Mouse (Mus musculus): ENCODE measurements at regions not wholly inside any gene's neighbourhood (a gene's known extent, or its start where the extent isn't known, plus 50 kb on each side); places are given as distances from the start of the nearest gene placed in this dataset.
A peak's percentile ranks its signal among the peaks of the same experiment; 100 is the strongest.

DNA sequence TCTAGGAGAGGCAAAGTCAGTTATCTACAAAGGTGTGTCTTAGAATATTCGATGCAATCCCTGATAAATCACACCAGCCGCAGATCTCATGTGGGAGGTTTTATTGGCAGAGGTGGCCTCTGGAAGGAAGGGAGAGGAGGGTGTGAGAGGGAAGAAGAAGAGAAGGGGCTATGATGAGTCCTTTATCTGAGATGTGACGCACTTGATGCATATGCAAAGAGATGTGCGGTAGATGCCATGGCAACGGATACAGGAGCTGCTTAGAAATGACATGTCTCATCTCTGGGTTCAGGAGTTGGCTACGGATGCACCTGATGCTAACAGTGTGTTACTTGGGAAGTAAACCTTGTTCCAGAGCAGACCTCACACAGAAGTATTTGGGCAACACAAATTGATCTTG, 718.6 kb upstream of the Gm21961 start:
- no peak for DNase-seq (ENCODE audit: low read depth, low spot score)

DNA sequence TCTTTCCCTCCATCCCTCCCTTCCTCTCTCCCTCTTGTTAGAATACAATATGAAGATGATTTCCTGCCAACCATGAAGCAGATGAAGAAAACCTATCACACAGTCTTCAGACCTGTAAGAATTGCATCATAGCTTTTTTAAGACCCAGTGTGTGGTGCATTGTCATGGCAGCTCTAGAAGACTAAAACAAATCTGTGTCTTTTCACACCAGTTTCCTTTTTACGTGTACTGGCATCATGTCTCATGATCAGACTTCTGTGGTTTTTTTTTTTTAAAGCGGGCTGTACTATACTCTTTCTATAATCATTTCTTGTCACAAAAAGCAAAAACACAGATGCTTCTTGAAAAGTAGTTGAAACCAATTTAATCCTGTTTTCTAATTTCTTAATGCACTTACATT, 716.6 kb upstream of the Gm21961 start:
- no peak for DNase-seq (ENCODE audit: low read depth, low spot score)

DNA sequence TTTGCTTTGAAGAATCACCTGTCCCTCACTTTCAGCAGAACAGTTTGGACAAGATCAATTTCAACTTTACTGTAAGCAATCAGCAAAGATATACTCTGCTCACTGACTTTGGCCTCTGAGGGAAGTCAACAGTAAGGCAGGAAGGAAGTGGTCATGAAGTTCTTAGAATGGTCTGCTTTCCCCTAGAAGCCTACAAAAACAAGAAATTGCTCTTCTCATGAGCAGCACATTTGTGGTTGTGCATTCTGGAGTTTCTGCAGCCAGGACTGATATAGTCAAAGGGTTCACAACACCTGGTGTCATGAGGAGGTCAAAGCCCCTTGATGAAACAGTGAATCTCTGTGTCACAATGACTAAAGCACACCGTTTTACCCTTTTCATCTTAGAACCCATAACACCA, 712.4 kb upstream of the Gm21961 start:
- DNase-seq (ENCODE audit: low read depth, low spot score): no peak

DNA sequence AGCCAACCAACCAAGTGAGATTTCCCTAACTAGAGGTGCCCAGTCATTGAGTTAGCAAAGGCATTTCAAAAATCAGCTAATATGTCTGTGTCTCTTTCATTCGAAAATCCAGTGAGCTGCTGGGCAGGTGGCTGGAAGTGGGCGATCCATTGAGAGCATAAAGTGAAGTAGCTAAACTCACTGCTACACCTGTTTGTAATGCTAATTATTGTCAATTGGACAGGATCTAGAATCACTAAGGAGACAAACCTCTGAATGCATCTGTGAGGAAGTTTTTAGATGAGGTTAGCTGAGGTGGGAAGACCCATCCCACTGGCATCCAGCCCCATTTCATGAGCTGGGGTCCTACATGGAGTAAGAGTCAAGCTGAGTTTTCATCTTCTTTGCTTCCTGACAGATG, 711.6 kb upstream of the Gm21961 start:
- peak; percentile 49 for DNase-seq (ENCODE audit: low read depth, low spot score)

DNA sequence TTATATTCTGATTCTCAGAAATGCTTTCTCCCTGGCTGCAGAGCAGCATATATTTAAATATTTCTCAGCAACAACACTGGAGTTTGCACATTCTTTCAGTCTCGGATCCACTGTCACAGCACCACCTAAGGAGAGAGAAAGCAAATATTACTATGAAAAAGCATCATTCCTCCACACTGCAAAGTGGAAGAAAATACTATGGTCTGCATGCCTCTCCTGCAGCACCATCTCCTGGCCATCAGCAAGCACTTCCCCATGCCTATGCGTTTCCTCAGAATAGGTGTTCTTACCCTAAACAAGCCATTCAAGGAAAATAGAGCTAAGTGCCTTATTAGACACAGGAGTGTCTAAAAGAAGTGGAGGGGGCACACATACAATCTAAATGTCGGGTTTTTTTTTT, 688.9 kb upstream of the Gm21961 start:
- peak; percentile 14 for DNase-seq (ENCODE audit: low read depth, low spot score)

DNA sequence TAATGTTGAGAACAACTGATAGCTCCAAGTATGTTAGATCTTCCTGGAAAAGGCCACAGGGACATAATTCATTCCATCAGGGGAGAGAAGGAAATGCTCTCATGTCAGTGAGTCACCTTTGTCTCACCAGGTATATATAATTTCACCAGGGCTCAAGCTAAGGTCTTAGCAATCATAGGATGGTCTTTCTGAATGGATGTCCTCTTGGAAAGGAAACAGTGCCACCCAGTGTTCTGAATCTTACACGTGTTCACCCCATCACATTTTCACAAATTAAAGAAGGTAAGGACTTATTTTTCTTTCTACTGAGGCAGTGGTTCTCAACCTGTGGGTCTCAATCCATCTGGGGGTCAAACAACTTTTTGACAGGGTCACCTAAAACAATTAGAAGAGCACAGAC, 686.8 kb upstream of the Gm21961 start:
- peak; percentile 16 for DNase-seq (ENCODE audit: low read depth, low spot score)

DNA sequence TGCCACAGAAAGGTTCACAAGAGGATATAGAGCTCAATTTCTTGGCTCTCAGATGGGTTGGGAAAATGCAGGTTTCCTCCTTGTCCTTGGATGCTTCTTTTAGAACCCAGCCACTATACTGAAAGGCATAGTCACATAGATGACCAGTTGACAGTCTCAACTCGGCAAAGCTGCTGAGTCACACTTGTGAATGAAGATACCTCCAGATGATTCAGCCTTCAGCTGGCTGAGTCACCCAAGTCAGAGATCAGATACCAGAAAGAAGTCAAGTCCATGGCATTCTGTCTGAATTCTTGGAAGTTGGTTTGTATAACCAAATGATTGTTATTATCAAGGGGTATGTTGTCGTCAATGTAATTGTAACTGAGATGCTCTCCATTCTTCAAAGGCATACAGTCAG, 683.9 kb upstream of the Gm21961 start:
- DNase-seq (ENCODE audit: low read depth, low spot score): no peak

Data from ES-CJ7 (cell line).